Mouse (Mus musculus) thymus, adult 18-20 months (tissue): ENCODE results near the gene Rc3h1.
"Not testable (repeated sequence)": the region's sequence is repeated elsewhere in the genome, so short reads cannot be mapped to it uniquely, and the experiment has no call there.

Experiments used
- DNase-seq, 2 experiments: peaks; one replicate each; pipeline ENCODE4 v3.0.0; 2022; ENCODE audit warnings: mixed read lengths in 2 of 2

Gene Rc3h1

GRCm38 (mm10) chr1:160968643-160969042, 62.4 kb downstream of the Rc3h1 start:
- DNase-seq: no peak

GRCm38 (mm10) chr1:160978071-160978735, 72.0 kb downstream of the Rc3h1 start, which contains the start of gene Serpinc1:
Serpinc1 (plus strand) TSS chr1:160978585.
- no peak for DNase-seq

- no peak for DNase-seq
Observed at GRCm38 (mm10) chr1:160980021-160980420, 73.8 kb downstream of the Rc3h1 start.

GRCm38 (mm10) chr1:160980537-160981234, 74.5 kb downstream of the Rc3h1 start:
- DNase-seq: no peak

- DNase-seq: no peak
Observed at GRCm38 (mm10) chr1:160981337-160981736, 75.1 kb downstream of the Rc3h1 start.

- no peak for DNase-seq
Observed at GRCm38 (mm10) chr1:160982887-160983286, 76.7 kb downstream of the Rc3h1 start.

- DNase-seq: not testable (repeated sequence)
Observed at GRCm38 (mm10) chr1:160984731-160985130, 78.5 kb downstream of the Rc3h1 start.

- no peak for DNase-seq
Observed at GRCm38 (mm10) chr1:160985477-160985876, 79.3 kb downstream of the Rc3h1 start.

- no peak for DNase-seq
Observed at GRCm38 (mm10) chr1:160986881-160987635, 80.8 kb downstream of the Rc3h1 start.

GRCm38 (mm10) chr1:160989395-160989794, 83.2 kb downstream of the Rc3h1 start:
- DNase-seq: no peak

- no peak for DNase-seq
Observed at GRCm38 (mm10) chr1:160993851-160994250, 87.6 kb downstream of the Rc3h1 start.

- DNase-seq: no peak
Observed at GRCm38 (mm10) chr1:161004942-161005341, 98.7 kb downstream of the Rc3h1 start.

- DNase-seq: no peak
Observed at GRCm38 (mm10) chr1:161005526-161005925, 99.3 kb downstream of the Rc3h1 start.

GRCm38 (mm10) chr1:161006471-161006870, 100.3 kb downstream of the Rc3h1 start:
- no peak for DNase-seq

GRCm38 (mm10) chr1:161008038-161008437, 101.8 kb downstream of the Rc3h1 start:
- no peak for DNase-seq

GRCm38 (mm10) chr1:161010436-161010835, 104.2 kb downstream of the Rc3h1 start:
- no peak for DNase-seq

- DNase-seq: no peak
Observed at GRCm38 (mm10) chr1:161016378-161016777, 110.2 kb downstream of the Rc3h1 start.

- DNase-seq: no peak
Observed at GRCm38 (mm10) chr1:161020051-161020450, 113.8 kb downstream of the Rc3h1 start.
